Mouse (Mus musculus) bone marrow macrophage, adult 2 months (primary cell): ENCODE results near the gene Samd14.

ENCODE experiments used
- CTCF ChIP-seq: IDR thresholded peaks from 2 replicates; pipeline ENCODE4 v1.5.1; 2012; ENCODE audit warnings: low read depth, mild to moderate bottlenecking, low read length, moderate library complexity
- POLR2A ChIP-seq: IDR thresholded peaks from 2 replicates; pipeline ENCODE4 v1.6.1; 2012; ENCODE audit warnings: mild to moderate bottlenecking, low read depth, low read length, borderline replicate concordance

- TF ChIP-seq CTCF (peak; percentile 73), POLR2A (no peak)
These were observed 37.5 kb downstream of the Samd14 start for GRCm38 (mm10) chr11:95046980-95047680.
